Comparison of ENCODE assay signal across 10 mouse cellular contexts in genomic region chr11:116196866-116197583, GRCm38 (mm10). TPM values are rescaled to one million over a fixed set of nuclear protein-coding genes. Genes with fewer than 3 reads are reported as not detected.
DNase-seq lines count a peak whose midpoint lies in the region; ATAC-seq and TF ChIP-seq lines count a peak whose summit lies in the region.
"Had no signal": no experiment of that assay in that cellular context is flagged by ENCODE, and none has a peak within 500 bp of the region (broad histone marks: within the 10 kb centered on the region; RNA-seq: fewer than 3 reads in every experiment).

No protein-coding gene starts in this region.

- H3K9ac ChIP-seq in forebrain, embryonic 14.5 days (ENCODE audit: low read length), result no peak overlapping the region
- H3K9ac ChIP-seq in forebrain, embryonic 16.5 days (replicated peaks; ENCODE audit: low read depth, low read length), result no peak overlapping the region
- H3K9ac ChIP-seq in liver, embryonic 12.5 days, result peak overlapping the region; percentile 87; the same call in 1 of the 2 replicates
- peak overlapping the region; percentile 86; the same call in 1 of the 2 replicates for H3K9ac ChIP-seq in stomach, postnatal 0 days (ENCODE audit: low read length)

- no peak for ATAC-seq in forebrain, embryonic 14.5 days
- ATAC-seq in forebrain, embryonic 16.5 days, result no peak
- ATAC-seq in megakaryocyte, adult 5-6 weeks (ENCODE audit: poor library complexity, severe bottlenecking), result no peak
- no peak for ATAC-seq in liver, embryonic 12.5 days
- no peak for ATAC-seq in stomach, postnatal 0 days (ENCODE audit: low FRiP score, low TSS enrichment)

- no peaks in the 10 kb centered on the region for H3K27me3 ChIP-seq in forebrain, embryonic 14.5 days (replicated peaks; ENCODE audit: control insufficient read depth, insufficient read depth, low read length)
- no peaks in the 10 kb centered on the region for H3K27me3 ChIP-seq in forebrain, embryonic 16.5 days (replicated peaks; ENCODE audit: control insufficient read depth, insufficient read depth, low read length)
- no peaks in the 10 kb centered on the region for H3K27me3 ChIP-seq in megakaryocyte, embryonic 14.5 days (replicated peaks)
- no peaks in the 10 kb centered on the region for H3K27me3 ChIP-seq in liver, embryonic 12.5 days (replicated peaks)
- H3K27me3 ChIP-seq in stomach, postnatal 0 days (ENCODE audit: control insufficient read depth, insufficient read depth, low read length), result no peaks in the 10 kb centered on the region

- 0 out of 2 replicates have a peak overlapping the region, but pooled peaks have one; percentile 4 for H3K4me3 ChIP-seq in forebrain, embryonic 14.5 days (ENCODE audit: low read depth, low read length)
- no peak overlapping the region for H3K4me3 ChIP-seq in forebrain, embryonic 16.5 days (replicated peaks; ENCODE audit: low read length)
- H3K4me3 ChIP-seq in megakaryocyte, embryonic 14.5 days (replicated peaks), result peak overlapping the region; percentile 65
- H3K4me3 ChIP-seq in liver, embryonic 12.5 days, result no peak overlapping the region; the same call in 1 of the 2 replicates
- H3K4me3 ChIP-seq in stomach, postnatal 0 days (ENCODE audit: low read depth, low read length), result peak overlapping the region; percentile 74; the same call in 1 of the 2 replicates

- no peaks in the 10 kb centered on the region for H3K9me3 ChIP-seq in forebrain, embryonic 14.5 days (replicated peaks; ENCODE audit: control insufficient read depth, low read length)
- no peaks in the 10 kb centered on the region for H3K9me3 ChIP-seq in forebrain, embryonic 16.5 days (ENCODE audit: control insufficient read depth, low read length)
- no peaks in the 10 kb centered on the region for H3K9me3 ChIP-seq in megakaryocyte, embryonic 14.5 days
- H3K9me3 ChIP-seq in liver, embryonic 12.5 days (replicated peaks), result no peaks in the 10 kb centered on the region
- no peaks in the 10 kb centered on the region for H3K9me3 ChIP-seq in stomach, postnatal 0 days (ENCODE audit: control insufficient read depth, low read length)

- peaks cover 13% of the 10 kb centered on the region for H3K4me1 ChIP-seq in forebrain, embryonic 14.5 days (ENCODE audit: control insufficient read depth, insufficient read depth, low read length)
- H3K4me1 ChIP-seq in forebrain, embryonic 16.5 days (replicated peaks; ENCODE audit: control insufficient read depth, insufficient read depth, low read length), result peaks cover 13% of the 10 kb centered on the region
- peaks cover 72% of the 10 kb centered on the region for H3K4me1 ChIP-seq in megakaryocyte, embryonic 14.5 days
- H3K4me1 ChIP-seq in liver, embryonic 12.5 days, result peaks cover 53% of the 10 kb centered on the region
- no peaks in the 10 kb centered on the region for H3K4me1 ChIP-seq in stomach, postnatal 0 days (replicated peaks; ENCODE audit: control insufficient read depth, insufficient read depth)

- DNase-seq in forebrain, embryonic 14.5 days (ENCODE audit: low spot score), result no peak
- DNase-seq in stomach, postnatal 0 days (ENCODE audit: low spot score), result no peak
- no peak for DNase-seq in thymus, postnatal 4 days
- DNase-seq in urinary bladder, postnatal 14 days (ENCODE audit: low spot score), result no peak
- DNase-seq: cerebellum, adult 2 months; gastrocnemius, postnatal 10 days had no signal

- no peak for TF ChIP-seq EP300 in stomach, postnatal 0 days (optimal IDR thresholded peaks at IDR 0.05)

- 94% methylated on average over 18 of the region's 18 CpGs for WGBS in forebrain, embryonic 14.5 days
- 94% methylated on average over 18 of the region's 18 CpGs for WGBS in forebrain, embryonic 16.5 days
- 91% methylated on average over 18 of the region's 18 CpGs for WGBS in liver, embryonic 12.5 days (ENCODE audit: insufficient replicate concordance)
- WGBS in stomach, postnatal 0 days, result 93% methylated on average over 18 of the region's 18 CpGs

- H3K4me2 ChIP-seq in forebrain, embryonic 14.5 days (ENCODE audit: low read length), result peak overlapping the region; percentile 74; the same call in 1 of the 2 replicates
- no peak overlapping the region for H3K4me2 ChIP-seq in forebrain, embryonic 16.5 days (ENCODE audit: low read length)
- peak overlapping the region; percentile 94 for H3K4me2 ChIP-seq in liver, embryonic 12.5 days
- H3K4me2 ChIP-seq in stomach, postnatal 0 days (replicated peaks; ENCODE audit: low read depth), result peak overlapping the region; percentile 80

- no peak for TF ChIP-seq CTCF in stomach, postnatal 0 days (IDR thresholded peaks at IDR 0.05; ENCODE audit: low read depth)

- H3K27ac ChIP-seq in forebrain, embryonic 14.5 days (ENCODE audit: low read depth, low read length), result no peak overlapping the region
- H3K27ac ChIP-seq in forebrain, embryonic 16.5 days (ENCODE audit: low read length), result no peak overlapping the region
- no peak overlapping the region for H3K27ac ChIP-seq in liver, embryonic 12.5 days
- H3K27ac ChIP-seq in stomach, postnatal 0 days (replicated peaks), result peak overlapping the region; percentile 50

- H3K36me3 ChIP-seq in forebrain, embryonic 14.5 days (ENCODE audit: control insufficient read depth, insufficient read depth, low read length), result peaks cover 9% of the 10 kb centered on the region; the same call in 1 of the 2 replicates
- H3K36me3 ChIP-seq in forebrain, embryonic 16.5 days (ENCODE audit: control insufficient read depth, insufficient read depth), result peaks cover 5% of the 10 kb centered on the region; the same call in 1 of the 2 replicates
- H3K36me3 ChIP-seq in megakaryocyte, embryonic 14.5 days (replicated peaks; ENCODE audit: low read length), result peaks cover 27% of the 10 kb centered on the region
- H3K36me3 ChIP-seq in liver, embryonic 12.5 days, result peaks cover 8% of the 10 kb centered on the region; the same call in 1 of the 2 replicates
- peaks cover 2% of the 10 kb centered on the region; the same call in 1 of the 2 replicates for H3K36me3 ChIP-seq in stomach, postnatal 0 days (ENCODE audit: control insufficient read depth, insufficient read depth, low read length)

RNA-seq across cellular contexts. Expression of gene Ten1, which starts 1.6 kb away (rescaled TPM):
- polyA plus RNA-seq in forebrain, embryonic 14.5 days (2014; fragmentation: Nextera tagmentation; extraction: Ambion mirVana), result 81.8 and 83.2 TPM in 2 replicates
- polyA plus RNA-seq in forebrain, embryonic 16.5 days (2015; fragmentation: Nextera tagmentation; extraction: Ambion mirVana), result 69.9 and 92.8 TPM in 2 replicates
- 181 and 219 TPM in 2 replicates for polyA plus RNA-seq in megakaryocyte, embryonic 14.5 days (2012; ENCODE audit: insufficient read depth, low replicate concordance)
- 58.5 and 63.9 TPM in 2 replicates for total RNA-seq in megakaryocyte, adult 5-6 weeks (2015)
- 21.4 and 27.2 TPM in 2 replicates for total RNA-seq in megakaryocyte, adult 5-6 weeks (2017)
- 43.4 and 44.0 TPM in 2 replicates for polyA plus RNA-seq in liver, embryonic 12.5 days (2016; fragmentation: Nextera tagmentation; extraction: Ambion mirVana)
- polyA plus RNA-seq in stomach, postnatal 0 days (2015; fragmentation: Nextera tagmentation; extraction: Ambion mirVana), result 51.9 and 52.6 TPM in 2 replicates

RNA-seq across cellular contexts. Expression of gene Acox1, which starts 1.8 kb away (rescaled TPM):
- 48.1 and 56.3 TPM in 2 replicates for polyA plus RNA-seq in forebrain, embryonic 14.5 days (2014; fragmentation: Nextera tagmentation; extraction: Ambion mirVana)
- 62.8 and 63.3 TPM in 2 replicates for polyA plus RNA-seq in forebrain, embryonic 16.5 days (2015; fragmentation: Nextera tagmentation; extraction: Ambion mirVana)
- 1.7 and 3.3 TPM in 2 replicates for polyA plus RNA-seq in megakaryocyte, embryonic 14.5 days (2012; ENCODE audit: insufficient read depth, low replicate concordance)
- total RNA-seq in megakaryocyte, adult 5-6 weeks (2015), result 15.1 and 18.3 TPM in 2 replicates
- total RNA-seq in megakaryocyte, adult 5-6 weeks (2017), result 18.6 and 19.7 TPM in 2 replicates
- polyA plus RNA-seq in liver, embryonic 12.5 days (2016; fragmentation: Nextera tagmentation; extraction: Ambion mirVana), result 15.3 and 19.7 TPM in 2 replicates
- 207 and 211 TPM in 2 replicates for polyA plus RNA-seq in stomach, postnatal 0 days (2015; fragmentation: Nextera tagmentation; extraction: Ambion mirVana)

RNA-seq across cellular contexts. Expression of gene Fbf1, which starts 29.1 kb away (rescaled TPM):
- 25.9 and 44.4 TPM in 2 replicates for polyA plus RNA-seq in forebrain, embryonic 14.5 days (2014; fragmentation: Nextera tagmentation; extraction: Ambion mirVana)
- polyA plus RNA-seq in forebrain, embryonic 16.5 days (2015; fragmentation: Nextera tagmentation; extraction: Ambion mirVana), result 77.4 and 87.4 TPM in 2 replicates
- 33.9 and 37.8 TPM in 2 replicates for polyA plus RNA-seq in megakaryocyte, embryonic 14.5 days (2012; ENCODE audit: insufficient read depth, low replicate concordance)
- total RNA-seq in megakaryocyte, adult 5-6 weeks (2015), result 2.9 and 5.9 TPM in 2 replicates
- total RNA-seq in megakaryocyte, adult 5-6 weeks (2017), result 5.7 and 6.3 TPM in 2 replicates
- polyA plus RNA-seq in liver, embryonic 12.5 days (2016; fragmentation: Nextera tagmentation; extraction: Ambion mirVana), result 14.3 and 15.0 TPM in 2 replicates
- 8.0 and 8.8 TPM in 2 replicates for polyA plus RNA-seq in stomach, postnatal 0 days (2015; fragmentation: Nextera tagmentation; extraction: Ambion mirVana)

RNA-seq across cellular contexts. Expression of gene Evpl, which starts 40.9 kb away (rescaled TPM):
- polyA plus RNA-seq in forebrain, embryonic 14.5 days (2014; fragmentation: Nextera tagmentation; extraction: Ambion mirVana), result 0.11 and 0.17 TPM in 2 replicates
- 0.32 and 0.39 TPM in 2 replicates for polyA plus RNA-seq in forebrain, embryonic 16.5 days (2015; fragmentation: Nextera tagmentation; extraction: Ambion mirVana)
- polyA plus RNA-seq in megakaryocyte, embryonic 14.5 days (2012; ENCODE audit: insufficient read depth, low replicate concordance), result 0.34 TPM in 1 of 2 replicates, not detected in the other
- total RNA-seq in megakaryocyte, adult 5-6 weeks (2015), result 0.11 TPM in 1 of 2 replicates, not detected in the other
- 0.24 and 0.37 TPM in 2 replicates for total RNA-seq in megakaryocyte, adult 5-6 weeks (2017)
- polyA plus RNA-seq in liver, embryonic 12.5 days (2016; fragmentation: Nextera tagmentation; extraction: Ambion mirVana), result 0.30 and 0.31 TPM in 2 replicates
- polyA plus RNA-seq in stomach, postnatal 0 days (2015; fragmentation: Nextera tagmentation; extraction: Ambion mirVana), result 26.5 and 30.1 TPM in 2 replicates

RNA-seq across cellular contexts. Expression of gene Mrpl38, which starts 58.4 kb away (rescaled TPM):
- 79.6 and 83.4 TPM in 2 replicates for polyA plus RNA-seq in forebrain, embryonic 14.5 days (2014; fragmentation: Nextera tagmentation; extraction: Ambion mirVana)
- 65.3 and 75.2 TPM in 2 replicates for polyA plus RNA-seq in forebrain, embryonic 16.5 days (2015; fragmentation: Nextera tagmentation; extraction: Ambion mirVana)
- polyA plus RNA-seq in megakaryocyte, embryonic 14.5 days (2012; ENCODE audit: insufficient read depth, low replicate concordance), result 25.4 and 80.4 TPM in 2 replicates
- 14.6 and 17.3 TPM in 2 replicates for total RNA-seq in megakaryocyte, adult 5-6 weeks (2015)
- total RNA-seq in megakaryocyte, adult 5-6 weeks (2017), result 6.9 and 10.0 TPM in 2 replicates
- 76.7 and 81.5 TPM in 2 replicates for polyA plus RNA-seq in liver, embryonic 12.5 days (2016; fragmentation: Nextera tagmentation; extraction: Ambion mirVana)
- polyA plus RNA-seq in stomach, postnatal 0 days (2015; fragmentation: Nextera tagmentation; extraction: Ambion mirVana), result 49.5 and 50.2 TPM in 2 replicates

Comparison
In these comparisons a context has a peak if more than half of its experiments do, and no peak if none do; other contexts are left out.
1. H3K4me3 ChIP-seq: peak in forebrain, embryonic 14.5 days (single experiment), megakaryocyte, embryonic 14.5 days (single experiment) and stomach, postnatal 0 days (single experiment); none in forebrain, embryonic 16.5 days (single experiment) and liver, embryonic 12.5 days (single experiment).
2. H3K9ac ChIP-seq: peak in liver, embryonic 12.5 days (single experiment) and stomach, postnatal 0 days (single experiment); none in forebrain, embryonic 14.5 days (single experiment) and forebrain, embryonic 16.5 days (single experiment).